Mouse (Mus musculus) thymus, postnatal 10 days (tissue): ENCODE measurements around the gene Gstm4.
"Not testable (repeated sequence)": the region's sequence is repeated elsewhere in the genome, so short reads cannot be mapped to it uniquely, and the experiment has no call there.

Source experiments
- DNase-seq, 2 experiments: peaks; one replicate each; pipeline ENCODE4 v3.0.0; 2021; ENCODE audit warnings: low spot score in 2 of 2

Gene Gstm4

DNA sequence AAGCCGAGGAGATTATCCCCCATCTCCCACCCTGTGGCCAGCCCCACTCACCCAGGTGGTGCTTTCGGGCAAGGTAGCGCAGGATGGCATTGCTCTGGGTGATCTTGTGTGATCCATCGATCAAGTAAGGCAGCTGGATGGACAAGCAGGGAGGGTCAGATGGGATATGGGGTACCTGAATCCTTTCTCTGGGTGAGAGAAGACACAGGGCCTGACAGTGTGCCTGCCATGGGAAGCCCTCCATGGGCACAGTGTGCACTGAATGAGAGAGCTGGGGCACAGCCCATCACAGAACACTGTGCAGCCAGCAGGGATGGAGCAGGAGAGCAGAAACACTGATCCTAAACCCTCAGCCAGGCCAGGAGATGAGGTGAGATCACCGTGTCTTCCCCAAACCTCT lies 28.2 kb downstream of the Gstm4 start:
- DNase-seq = not testable (repeated sequence)

DNA sequence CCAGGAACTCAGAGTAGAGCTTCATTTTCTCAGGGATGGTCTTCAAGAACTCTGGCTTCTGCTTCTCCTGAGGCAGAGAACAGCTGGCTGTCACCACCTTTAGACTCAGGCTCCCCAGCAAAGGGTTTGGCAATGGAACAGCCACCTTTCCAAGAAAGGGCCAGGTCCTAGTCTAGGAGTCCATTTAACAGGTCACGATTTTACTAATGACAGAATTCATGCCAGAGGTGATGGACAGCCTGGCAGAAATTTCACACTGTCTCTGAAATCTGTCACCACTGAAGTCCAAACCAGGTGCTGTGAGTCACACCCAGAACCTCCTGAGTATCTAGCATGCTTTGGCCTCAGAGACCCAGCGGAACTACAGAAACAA lies 29.7 kb downstream of the Gstm4 start:
- no peak for DNase-seq

DNA sequence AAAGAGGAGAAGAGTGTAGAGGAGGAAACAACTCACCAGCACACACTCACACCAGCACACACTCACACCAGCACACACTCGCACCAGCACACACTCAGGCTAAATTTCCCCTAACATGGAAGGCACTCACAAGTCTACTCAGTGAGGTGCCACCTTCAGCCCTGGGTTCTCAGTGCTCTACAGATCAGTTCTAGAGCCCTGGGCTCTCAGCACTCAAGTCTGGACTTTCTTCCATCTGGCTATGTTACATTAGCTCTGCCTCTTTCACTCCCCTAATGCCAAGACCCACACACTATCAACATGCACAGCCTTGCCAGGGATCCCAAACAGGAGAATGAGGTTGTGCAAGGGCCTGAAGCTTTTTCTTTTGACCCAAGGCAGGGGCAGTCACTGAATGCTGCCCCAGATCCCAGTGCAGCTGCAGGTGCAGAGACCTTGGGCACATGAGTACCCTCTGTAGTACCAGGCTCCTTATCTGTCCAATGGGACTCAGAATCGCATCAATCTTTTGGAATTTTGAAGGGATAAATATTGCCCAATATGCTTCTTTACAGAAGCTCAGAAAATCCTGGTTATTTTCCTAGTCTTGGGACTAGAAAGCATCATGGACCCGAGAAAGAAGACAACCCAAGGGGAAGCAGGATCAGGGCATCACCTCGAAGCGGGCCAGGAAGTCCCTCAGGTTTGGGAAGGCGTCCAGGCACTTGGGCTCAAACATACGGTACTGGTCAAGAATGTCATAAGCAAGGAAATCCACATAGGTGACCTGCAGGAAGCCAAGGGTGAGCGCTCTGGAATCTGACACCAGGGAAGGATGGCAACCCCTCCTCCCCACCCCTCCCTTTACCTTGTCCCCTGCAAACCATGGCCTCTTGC lies 30.4 kb downstream of the Gstm4 start:
- no peak for DNase-seq

DNA sequence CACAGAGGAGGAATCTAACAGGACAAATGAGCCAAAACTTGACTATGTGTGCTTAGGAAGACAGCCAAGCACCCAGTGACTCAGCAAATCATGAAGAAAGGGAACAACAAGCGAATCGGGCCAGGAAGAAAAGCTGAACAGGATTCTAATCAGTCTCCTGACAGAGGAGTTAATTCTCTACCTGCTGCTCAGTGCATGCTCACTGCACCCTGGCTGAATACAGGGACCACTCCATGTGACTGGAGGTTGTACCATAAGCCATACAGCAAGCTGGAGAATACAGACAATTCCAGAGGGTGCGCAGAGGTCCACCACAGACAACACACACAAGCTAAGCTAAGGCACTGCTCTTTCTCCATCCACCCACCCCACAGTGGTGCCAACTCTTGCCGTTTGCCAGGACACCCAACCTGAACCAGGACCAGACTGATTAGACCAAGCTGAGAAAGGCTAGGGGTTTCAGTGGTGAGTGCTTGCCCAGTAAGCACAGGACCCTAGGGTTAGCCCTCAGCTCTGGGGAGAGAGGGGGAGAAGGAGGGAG lies 31.3 kb downstream of the Gstm4 start:
- DNase-seq = no peak

DNA sequence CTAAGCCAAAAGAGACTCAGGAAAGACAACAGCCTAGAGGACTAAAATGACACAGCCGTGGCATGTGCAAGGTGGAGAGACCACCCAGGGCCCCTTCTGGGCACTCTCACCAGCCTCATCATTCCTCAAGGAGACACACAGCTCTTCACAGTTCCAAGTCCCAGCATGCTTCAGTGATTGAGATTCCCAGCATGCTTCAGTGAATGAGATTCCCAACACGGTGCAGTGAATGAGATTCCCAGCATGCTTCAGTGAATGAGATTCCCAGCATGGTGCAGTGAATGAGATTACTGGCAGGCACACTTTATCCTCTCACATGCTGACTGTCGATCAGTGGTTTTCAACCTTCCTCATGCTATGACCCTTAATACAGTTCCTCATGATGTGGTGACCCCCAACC lies 33.1 kb downstream of the Gstm4 start:
- no peak for DNase-seq

DNA sequence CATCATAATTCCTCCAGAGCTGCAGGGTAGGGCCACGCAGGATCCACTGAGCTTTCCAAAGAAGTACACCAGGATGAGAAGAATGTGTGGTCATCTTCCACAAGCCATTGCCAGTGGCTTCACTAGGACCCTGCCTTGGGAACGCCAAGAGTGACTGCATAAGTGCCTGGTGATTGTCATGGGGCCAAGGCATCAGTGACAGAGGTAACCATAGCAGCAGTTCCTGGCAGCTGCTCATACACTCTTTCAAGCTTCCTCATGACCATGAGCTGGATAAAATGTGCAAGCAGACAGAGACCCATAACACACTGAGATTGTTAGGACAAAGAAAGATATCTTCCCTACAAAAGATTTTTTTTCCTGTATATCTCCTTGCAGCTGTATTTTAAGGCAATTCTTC lies 34.4 kb downstream of the Gstm4 start:
- no peak for DNase-seq

DNA sequence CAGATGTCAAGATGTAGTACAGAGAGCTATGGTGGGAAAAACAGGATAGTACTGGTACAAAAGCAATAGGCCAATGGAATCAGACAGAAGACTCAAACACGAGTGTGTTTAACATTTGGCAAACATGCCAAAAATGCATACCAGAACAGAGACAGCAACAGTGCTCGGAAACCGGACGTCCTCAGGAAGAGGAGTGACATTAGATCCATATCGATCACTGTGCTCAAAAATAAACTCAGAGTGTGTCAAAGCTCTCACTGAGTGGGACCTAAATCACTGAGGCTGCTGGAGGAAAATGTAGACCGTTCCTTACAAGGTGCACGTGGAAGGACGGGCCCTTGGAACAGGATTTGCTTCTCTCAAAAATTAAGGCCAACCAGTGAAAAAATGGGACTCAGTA lies 42.7 kb downstream of the Gstm4 start:
- no peak for DNase-seq

DNA sequence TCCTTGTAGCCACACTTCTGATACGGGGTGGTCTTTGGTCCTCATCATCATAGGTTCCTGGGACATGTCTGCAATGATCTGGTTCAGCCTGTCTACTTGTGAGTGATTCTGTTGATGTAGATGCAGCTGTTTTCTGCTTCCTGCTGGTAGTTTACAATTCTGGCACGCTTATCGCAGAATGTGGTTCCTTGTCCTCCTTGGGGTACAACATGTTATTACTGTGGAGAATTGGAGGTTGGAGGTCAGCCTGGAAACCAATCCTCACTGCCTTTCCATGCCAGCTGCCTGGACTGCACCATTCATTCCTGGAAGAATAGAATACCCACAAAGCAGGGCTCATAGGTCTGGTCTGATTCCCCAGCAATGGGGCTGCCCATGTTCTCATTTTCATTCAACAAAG lies 45.2 kb downstream of the Gstm4 start:
- DNase-seq = no peak

DNA sequence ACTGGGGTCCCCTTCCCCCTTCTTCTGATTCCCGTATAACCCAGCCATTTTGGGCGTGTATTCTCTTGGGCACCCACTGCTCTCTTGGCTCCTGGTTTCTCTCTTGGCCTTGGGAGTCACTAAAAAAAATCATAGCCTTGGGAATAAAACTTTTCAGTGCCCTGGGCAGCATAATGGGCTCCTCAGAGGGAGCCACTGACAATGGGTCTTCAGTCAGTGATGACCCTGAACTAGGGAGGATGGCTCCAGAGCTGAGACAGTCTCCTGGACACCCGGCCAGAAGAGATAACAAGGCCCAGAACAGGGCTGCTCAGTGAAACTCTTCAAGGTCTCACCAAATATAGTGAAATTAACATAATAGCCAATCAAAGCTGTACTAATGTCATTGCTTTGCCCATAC lies 46.1 kb downstream of the Gstm4 start:
- DNase-seq = no peak

DNA sequence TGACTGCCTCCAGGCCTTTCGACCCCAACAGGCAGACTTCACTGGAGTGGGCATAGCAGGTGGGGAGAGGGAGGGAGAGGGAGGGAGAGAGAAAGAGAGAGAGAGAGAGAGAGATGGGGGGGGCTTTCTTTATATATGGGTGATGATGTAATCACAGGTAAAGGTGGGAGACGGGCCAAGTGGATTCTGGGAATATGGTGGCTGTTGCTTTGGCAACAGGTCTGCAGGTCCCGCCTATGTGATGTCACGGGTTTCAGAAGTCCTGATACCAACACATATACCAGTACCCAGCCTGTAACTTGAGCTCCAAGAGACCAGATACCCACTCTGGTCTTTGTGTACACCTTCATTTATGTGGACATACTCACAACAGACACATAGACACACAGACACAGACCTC lies 48.1 kb downstream of the Gstm4 start:
- no peak for DNase-seq

DNA sequence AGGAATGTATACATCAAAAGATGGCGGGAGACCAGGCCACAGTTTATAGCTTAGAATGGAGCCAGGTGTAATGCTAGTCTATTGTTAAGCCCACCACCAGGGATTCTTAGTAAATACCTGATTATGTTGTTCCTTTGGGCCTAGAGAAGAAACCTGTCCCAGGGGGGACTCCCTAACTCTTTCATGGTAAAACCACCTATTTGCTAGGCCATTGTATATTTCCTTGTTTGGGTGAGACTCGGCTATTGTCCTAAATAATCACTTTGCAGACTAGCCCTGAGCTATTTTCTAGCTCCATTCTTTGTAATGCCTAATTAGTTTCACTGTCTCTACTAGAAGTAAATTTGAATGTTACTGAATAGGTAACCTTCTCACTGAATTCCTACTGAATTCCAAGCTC lies 48.7 kb downstream of the Gstm4 start:
- not testable (repeated sequence) for DNase-seq
